Mouse (Mus musculus) heart, adult 11 months (tissue): ENCODE results near the gene Grin2a.
"Not testable (repeated sequence)": the region's sequence is repeated elsewhere in the genome, so short reads cannot be mapped to it uniquely, and the experiment has no call there.

Experiments
- DNase-seq: peaks from one replicate; pipeline ENCODE4 v3.0.0; 2022

Gene Grin2a

DNA sequence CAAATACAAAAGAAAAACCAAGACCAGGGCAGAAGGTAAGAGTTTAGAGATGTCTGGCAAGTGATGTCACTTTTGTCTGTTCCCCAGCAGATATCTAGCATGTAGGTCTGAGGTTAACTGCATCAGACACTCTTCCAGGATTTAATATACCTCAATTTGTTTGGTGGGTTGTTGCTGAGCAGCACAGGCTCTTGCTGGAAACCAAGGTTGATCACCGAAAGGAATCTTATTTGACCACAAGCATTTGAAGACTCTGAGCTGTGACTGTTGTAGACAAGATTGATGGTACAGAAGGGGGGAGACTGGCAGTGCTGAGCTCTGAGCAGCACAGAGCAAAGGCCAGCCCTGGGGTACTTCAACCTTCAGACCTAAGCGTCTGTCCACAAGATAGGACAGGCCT is 378.1 kb downstream of the Grin2a start:
- DNase-seq, result no peak

DNA sequence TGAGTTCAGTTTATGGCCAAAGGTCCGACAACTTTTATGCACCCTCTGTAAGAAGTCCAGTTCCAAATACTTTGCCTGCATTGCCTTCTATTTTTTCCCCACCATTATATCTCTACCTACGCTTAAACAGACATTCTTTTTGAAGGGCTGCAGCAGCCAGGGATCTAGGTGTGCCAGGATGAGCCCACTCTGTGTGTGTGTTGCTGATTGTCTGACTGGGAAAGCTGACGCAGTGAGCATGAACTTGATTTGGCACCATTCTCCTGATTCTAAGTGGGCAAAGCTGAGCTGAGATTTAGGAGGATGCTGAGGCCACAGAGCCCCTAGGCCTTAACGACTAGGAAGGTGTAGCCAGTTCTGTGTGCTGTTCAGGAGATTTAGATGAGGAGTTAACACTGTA is 378.6 kb downstream of the Grin2a start:
- DNase-seq, result no peak

DNA sequence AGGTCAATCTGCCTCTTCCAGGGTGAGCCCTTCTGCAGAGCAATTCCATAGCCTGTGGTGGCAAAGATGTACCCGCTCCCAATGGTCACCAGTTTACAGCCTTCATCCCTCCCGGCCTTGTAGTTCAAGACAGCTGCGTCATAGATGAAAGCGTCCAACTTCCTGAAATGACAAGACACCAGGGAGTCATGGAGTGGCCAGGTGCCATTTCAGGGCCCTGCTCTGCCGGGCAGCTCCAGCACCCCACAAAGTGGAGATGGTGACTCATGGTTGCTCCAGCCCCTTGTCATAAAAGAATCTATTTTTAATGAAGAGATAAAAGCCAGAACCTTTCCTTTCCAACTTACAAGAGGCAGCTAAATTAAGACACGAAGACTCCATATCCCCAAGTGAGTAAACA is 382.8 kb downstream of the Grin2a start:
- not testable (repeated sequence) for DNase-seq

DNA sequence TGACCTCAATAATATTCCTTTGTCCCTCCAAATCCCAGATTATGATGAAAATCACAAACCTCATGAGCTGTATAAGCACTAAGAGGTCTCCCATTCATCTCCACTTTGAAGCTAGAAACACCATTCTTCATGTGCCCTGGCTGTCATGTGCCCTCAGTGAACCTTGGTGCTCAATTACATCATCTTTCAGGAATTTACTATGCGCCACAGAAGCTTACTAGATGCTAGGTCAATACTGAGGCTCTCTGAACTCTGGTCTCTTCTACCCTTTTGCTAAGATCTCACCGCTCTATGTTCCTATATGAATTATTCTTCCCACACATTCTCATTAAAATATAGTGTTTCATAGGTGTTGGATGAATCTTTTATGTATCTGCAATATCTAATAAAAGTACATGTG is 387.9 kb downstream of the Grin2a start:
- no peak for DNase-seq

DNA sequence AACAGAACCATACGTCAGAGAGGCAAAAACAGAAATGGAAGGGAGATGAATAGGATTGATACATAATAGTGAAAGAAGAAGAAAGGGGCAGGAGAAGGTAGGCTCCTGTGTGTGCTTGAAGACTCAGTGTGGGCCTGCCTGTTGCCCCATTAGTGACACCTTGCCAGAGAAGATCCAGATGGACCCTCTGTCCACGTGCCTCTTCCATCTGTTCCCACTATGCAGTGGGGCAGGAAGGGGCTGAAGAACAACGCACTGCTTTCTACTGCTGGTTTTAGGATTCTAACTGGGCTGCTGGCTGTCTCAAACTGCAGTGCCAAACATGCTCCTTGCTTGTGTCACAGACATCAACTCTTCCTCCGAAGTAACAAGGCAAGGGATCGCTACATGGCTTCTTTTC is 391.4 kb downstream of the Grin2a start:
- peak; percentile 41 for DNase-seq

DNA sequence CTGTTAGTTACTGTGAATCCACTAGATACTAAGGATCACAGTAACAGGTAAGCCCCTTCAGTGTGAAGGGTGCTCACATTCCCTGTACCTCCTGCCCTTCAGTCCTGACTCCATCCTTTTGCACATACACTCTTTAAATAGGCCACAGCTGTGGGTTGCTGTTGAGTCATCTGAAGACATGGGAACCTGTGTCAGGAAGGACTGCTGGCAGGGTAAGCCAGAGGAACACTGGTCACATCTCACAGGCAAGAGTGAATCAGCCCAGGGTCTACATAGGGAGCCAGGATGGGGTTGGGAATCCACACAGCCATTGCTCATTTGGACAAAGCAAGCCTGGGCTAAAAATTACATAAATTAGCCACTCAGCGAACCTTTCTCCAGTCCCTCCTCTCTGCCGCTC is 392.8 kb downstream of the Grin2a start:
- DNase-seq, result peak; percentile 59

DNA sequence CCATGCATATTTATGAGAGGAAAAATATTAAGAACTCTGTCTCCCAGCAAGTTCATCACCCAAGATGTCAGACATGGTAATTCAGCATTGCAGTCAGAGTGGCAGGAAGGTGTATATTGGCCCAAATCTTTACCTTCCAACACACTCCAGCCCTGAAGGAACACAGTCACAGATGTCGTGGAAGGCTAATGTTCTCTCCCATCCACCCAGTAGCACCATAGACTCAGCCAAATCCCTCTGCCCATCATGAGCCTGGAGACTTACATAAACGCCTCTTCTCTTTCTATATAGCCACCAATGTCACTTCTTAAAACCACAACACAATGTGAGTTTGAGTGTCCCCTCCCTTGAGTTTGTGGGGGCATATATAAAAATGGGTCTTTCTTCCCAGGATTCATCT is 406.2 kb downstream of the Grin2a start:
- DNase-seq, result peak; percentile 69

DNA sequence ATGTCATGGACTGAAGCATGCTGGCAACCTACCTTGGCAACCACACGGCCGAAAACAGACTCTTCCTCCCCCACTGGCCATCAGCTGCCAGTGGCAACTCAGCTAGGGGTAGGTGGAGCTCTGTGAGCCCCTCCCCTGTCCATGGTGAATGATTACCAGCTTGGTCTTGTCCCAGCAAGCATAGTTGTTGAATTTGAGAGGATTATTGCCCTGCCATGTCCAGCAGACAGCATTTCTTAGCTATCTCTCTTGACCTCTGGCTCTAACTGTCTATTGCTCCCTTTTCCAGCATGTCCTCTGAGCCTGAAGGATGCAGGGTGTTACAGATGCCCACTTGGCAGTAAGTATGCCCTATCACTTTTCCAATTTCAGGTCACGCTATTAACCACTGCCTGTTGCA is 406.9 kb downstream of the Grin2a start:
- DNase-seq, result no peak

DNA sequence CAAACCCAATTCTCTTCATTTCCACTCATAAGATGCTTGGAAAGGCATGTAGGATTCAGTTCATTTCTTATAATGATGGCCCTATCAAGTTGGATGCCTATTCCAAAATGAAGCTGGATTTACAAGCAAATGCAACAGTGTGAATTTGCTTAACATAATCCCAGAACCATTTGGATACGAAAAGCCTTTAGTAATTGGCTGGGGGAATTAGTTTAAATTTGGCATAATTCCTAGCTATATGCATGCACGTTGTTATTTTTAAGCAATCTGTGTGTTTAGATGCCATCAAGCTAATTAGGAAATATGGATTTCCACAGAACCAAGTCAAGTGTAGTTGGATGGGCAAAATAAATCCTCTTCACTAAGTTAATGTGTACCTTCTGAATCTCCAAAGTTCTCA is 411.4 kb downstream of the Grin2a start:
- DNase-seq, result no peak

DNA sequence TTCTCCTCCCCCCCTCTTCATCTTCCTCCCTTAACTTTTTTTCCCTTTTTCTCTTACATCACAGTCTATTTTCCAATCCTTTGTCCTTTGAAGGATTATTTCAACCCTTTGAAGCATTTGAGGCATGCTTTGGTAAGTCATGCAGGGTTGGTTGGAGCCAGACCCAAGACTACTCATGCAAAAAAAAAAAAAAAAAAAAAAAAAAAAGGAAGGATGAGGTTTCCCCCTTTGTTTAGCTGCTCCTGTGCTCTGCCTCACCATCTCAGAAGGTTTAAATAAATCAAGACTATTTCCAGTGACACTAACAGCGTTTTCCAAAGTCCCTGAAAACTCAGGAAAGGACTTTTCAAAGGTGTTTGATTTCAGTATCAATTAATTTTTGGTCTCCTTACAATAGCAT is 423.6 kb downstream of the Grin2a start:
- DNase-seq, result no peak

DNA sequence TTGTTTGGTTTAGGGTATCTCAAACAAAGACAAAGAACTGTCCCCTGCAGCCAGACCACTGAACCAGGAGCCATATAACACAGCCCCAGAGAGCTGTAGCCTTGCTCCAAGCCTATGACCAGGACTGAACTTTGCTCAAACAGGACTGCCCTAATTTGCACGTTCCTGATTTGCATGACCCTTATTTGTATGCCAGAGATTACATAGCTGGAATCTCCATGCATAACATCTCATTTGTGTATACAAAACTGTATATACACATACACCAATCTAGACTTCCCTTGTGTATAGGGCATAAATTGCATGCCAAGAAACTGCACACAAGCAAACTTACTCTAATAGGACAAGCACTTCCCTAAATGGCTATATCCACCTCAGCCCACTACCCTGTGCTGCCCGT is 428.1 kb downstream of the Grin2a start:
- DNase-seq, result no peak

DNA sequence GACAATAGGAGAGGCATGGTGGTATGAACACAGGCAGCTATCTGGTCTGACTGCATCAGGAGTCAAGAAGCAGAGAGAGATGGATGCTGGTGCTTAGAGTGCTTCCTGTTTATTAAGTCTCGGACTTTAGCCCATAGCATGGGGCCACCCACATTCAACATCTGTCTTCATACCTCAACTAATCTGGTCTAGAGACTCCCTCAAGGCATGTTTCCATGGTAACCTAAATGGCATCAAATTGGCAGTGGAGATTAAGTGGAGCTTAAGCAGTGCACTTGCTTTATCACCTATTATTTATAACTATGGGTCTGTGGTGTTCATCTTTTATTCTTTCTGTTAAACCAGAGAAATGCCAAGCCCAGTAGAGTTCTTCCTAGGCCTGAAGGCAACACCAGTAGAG is 433.5 kb downstream of the Grin2a start:
- no peak for DNase-seq

DNA sequence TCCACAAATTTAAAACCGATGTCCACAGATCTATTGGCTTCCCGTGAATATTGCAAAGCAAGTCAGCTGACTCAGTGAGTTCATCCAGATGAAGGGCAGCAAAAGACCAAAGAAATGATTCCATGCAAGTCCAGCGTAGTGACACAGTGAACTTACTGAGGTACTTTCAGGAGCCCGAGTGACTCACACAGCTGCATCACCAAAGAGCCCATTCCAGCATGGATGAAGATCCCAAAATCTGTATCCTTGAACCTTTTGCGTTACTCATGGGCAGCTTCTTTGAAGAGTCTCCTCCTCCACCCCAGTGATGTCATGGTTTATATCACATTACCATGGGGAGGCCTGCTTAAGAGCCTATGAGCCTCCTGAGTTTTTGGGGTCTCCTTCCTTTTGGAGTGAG is 460.2 kb downstream of the Grin2a start:
- no peak for DNase-seq

DNA sequence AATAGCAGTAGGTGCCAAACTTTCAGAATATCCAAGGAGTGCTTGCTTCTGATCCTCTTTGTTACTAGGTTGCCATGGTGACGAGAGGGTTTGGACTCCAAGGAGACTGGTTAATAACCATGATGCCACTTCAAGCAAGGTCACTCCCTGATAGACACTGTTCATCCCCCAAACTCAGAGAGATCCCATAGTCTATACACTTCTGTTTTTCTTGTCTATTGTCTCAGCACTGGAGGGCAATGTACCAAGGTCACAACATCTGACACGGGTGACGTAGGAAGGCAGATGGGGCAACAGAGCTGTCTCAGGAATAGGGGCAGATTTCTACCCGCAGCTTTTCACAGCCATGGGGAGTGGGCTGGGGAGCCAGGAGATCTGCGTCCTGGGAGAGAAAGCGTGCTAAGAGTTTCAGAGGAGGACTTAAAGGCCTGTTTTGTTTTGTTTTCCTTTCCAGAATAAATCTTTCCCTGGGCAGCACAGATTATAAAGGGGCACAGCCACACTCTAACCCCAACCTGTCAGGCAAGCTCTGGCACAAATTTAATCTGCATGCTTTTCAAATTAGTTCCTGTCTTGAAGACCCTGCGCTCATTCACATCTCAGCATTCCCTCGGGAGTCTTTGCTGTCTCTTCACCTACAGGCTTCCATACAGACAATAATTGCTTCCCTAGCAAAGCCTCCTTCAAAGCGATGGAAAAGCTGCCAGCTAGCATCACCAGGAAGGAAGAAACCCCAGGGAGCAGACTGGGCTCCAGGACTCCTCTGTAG is 461.6 kb downstream of the Grin2a start:
- DNase-seq, result no peak

DNA sequence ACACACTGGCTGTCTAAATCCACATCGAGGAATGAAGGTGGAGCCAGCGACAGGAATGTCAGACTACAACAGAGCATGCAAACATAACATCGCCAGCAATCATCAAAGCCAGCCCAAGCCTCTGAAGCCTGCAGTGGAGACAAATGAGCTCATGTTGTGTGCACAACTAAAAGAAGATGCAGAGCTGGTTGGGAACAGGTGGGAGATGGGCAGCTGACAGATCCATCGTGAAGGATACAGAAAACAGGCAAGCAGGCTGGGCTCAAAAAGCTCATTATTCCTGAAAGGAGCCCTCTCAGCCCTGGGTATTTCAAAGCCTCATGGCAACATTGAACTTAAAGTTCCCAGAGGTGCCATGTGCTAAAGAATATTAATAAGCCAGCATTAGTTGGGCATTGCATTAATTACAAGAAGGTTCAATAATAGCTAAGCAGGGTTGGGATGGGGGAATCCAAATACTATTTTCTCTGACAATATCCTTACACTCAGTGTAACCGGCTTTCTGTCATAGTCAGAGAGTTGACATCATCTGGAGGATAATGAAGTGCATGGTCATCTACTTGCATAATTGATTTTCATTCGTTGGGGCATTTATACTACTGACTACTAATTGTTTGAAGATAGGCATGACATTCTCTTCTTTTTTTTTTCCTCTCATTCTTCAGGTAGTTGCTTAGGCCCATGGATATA is 462.4 kb downstream of the Grin2a start:
- DNase-seq, result no peak

DNA sequence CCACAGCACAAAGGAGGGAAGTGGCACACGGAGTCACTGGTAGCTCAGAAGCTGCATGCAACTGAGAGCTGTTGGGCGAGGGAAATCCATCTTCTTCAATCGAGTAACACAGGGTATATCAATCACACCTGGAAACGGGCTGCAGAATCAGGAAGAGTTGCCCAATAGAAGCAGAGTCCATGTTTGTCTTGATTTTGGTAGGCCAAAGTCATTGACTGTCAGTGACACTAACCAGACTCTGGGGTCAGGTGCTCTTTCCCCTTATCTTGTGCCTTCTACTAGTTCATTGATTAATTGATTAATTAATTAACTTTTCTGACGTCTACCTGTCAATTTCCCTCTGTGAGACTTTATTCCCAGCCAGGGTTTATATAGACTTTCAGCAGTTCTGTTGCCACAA is 468.1 kb downstream of the Grin2a start:
- no peak for DNase-seq

DNA sequence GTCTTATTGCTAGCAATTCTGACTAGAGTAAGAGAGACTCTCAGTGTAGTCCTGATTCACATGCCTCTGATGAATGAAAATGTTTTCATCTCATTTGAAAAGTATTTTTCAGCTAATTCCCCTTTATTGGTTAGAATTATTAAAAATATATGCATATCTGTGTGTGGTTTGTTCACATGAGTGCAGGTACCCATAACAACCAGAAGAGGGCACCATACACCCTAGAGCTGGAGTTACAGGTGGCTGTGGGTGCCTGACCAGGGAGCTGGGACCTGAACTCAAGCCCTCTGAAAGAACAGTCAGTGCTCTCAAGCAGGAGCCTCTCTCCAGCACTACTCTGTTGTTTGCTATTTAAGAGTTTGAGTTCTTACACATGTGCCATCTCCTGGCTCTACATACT is 472.0 kb downstream of the Grin2a start:
- no peak for DNase-seq
